Mouse (Mus musculus): ENCODE results near the gene Bysl.

- TF ChIP-seq CTCF (IDR thresholded peaks at IDR 0.05; ENCODE audit: control insufficient read depth, insufficient read depth, low read length): no peak
- TF ChIP-seq POLR2A (IDR thresholded peaks at IDR 0.05; ENCODE audit: borderline replicate concordance, control insufficient read depth, low read depth, low read length): no peak
Measured at GRCm38 (mm10) chr17:47616652-47617051, 5.4 kb upstream of the Bysl start.

All from bone marrow, adult 2 months (tissue).